Mouse (Mus musculus) kidney, adult 2 months (tissue): ENCODE data around the gene Ccnl1.

Source experiments
- CTCF ChIP-seq: fragments of 200-500 bp; conservative IDR thresholded peaks from 2 replicates; pipeline ENCODE4 v1.5.1; 2011; ENCODE audit warnings: low read depth, mild to moderate bottlenecking, control low read depth, low read length, moderate library complexity, mixed read lengths; ENCODE audit not compliant: insufficient read depth, insufficient read length
- POLR2A ChIP-seq: fragments of 200-500 bp; IDR thresholded peaks from one replicate; pipeline ENCODE4 v1.6.1; 2011; ENCODE audit warnings: low read depth, low read length, control low read depth

GRCm38 (mm10) chr3:66004989-66005388 lies 46.9 kb upstream of the Ccnl1 start:
- TF ChIP-seq CTCF (no peak), POLR2A (no peak)
